Comparison of ENCODE assay signal across 9 mouse cellular contexts in the genomic region with DNA sequence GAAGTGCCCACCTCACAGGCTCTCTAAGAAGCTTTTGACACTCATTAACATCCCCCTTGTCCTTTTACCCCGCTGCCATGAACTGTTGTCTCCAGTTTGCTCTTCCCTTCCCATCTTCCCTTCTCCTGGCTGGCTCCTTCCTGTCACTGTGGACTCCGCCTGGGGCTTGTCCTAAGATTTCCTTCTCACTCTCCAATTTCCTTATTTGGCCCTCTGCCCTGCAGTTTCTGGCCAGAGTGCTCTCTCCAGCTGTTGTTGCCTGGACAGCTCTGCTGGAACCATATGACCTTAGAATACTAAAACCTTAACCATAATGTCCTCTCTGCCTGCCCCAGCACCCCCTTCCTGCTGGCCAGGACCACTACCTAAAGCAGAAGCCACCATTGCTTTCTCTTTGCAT. TPM values are rescaled to one million over a fixed set of nuclear protein-coding genes. Genes with fewer than 3 reads are reported as not detected.
DNase-seq lines count a peak whose midpoint lies in the region; ATAC-seq and TF ChIP-seq lines count a peak whose summit lies in the region.
"Had no signal": no experiment of that assay in that cellular context is flagged by ENCODE, and none has a peak within 500 bp of the region (broad histone marks: within the 10 kb centered on the region; RNA-seq: fewer than 3 reads in every experiment).

No protein-coding gene starts in this region.

- H3K27ac ChIP-seq in embryonic facial prominence, embryonic 14.5 days (replicated peaks; ENCODE audit: low read depth, low read length) = no peak overlapping the region
- no peak overlapping the region for H3K27ac ChIP-seq in embryonic facial prominence, embryonic 10.5 days (replicated peaks)
- H3K27ac ChIP-seq in kidney, embryonic 14.5 days (ENCODE audit: low read depth, low read length) = no peak overlapping the region
- H3K27ac ChIP-seq in left cerebral cortex, adult 2 months = no peak overlapping the region

- H3K9me3 ChIP-seq in embryonic facial prominence, embryonic 14.5 days (ENCODE audit: control insufficient read depth, low read length) = no peaks in the 10 kb centered on the region
- no peaks in the 10 kb centered on the region for H3K9me3 ChIP-seq in embryonic facial prominence, embryonic 10.5 days
- H3K9me3 ChIP-seq in kidney, embryonic 14.5 days (ENCODE audit: control insufficient read depth, low read length) = no peaks in the 10 kb centered on the region

- no peaks in the 10 kb centered on the region for H3K27me3 ChIP-seq in embryonic facial prominence, embryonic 14.5 days (replicated peaks; ENCODE audit: control insufficient read depth, insufficient read depth, low read length)
- H3K27me3 ChIP-seq in embryonic facial prominence, embryonic 10.5 days (replicated peaks; ENCODE audit: low read depth, poor library complexity, severe bottlenecking) = no peaks in the 10 kb centered on the region
- no peaks in the 10 kb centered on the region for H3K27me3 ChIP-seq in kidney, embryonic 14.5 days (ENCODE audit: control insufficient read depth, insufficient read depth, low read length)
- H3K27me3 ChIP-seq: CH12.LX had no signal

- no peak for TF ChIP-seq CTCF in left cerebral cortex, adult 2 months (IDR thresholded peaks at IDR 0.05)

- peak; percentile 32 for DNase-seq in embryonic facial prominence, embryonic 14.5 days (ENCODE audit: low spot score)
- no peak for DNase-seq in embryonic facial prominence, embryonic 10.5 days (ENCODE audit: low spot score)
- peak; percentile 79 for DNase-seq in gastrocnemius, postnatal 25 days
- DNase-seq in ovary, adult 18-20 months (ENCODE audit: low spot score) = peak; percentile 25
- no peak for DNase-seq in embryo, embryonic 9.5 days (ENCODE audit: extremely low spot score)
- DNase-seq in left cerebral cortex, adult 18-20 months (ENCODE audit: low spot score in 2 of 2) = no peak
- no peak for DNase-seq in left cerebral cortex, adult 2 months (ENCODE audit: extremely low spot score in 1 of 2, low spot score in 2 of 2)

- H3K9ac ChIP-seq in embryonic facial prominence, embryonic 14.5 days (ENCODE audit: low read depth, low read length) = no peak overlapping the region
- H3K9ac ChIP-seq in kidney, embryonic 14.5 days (ENCODE audit: low read depth, low read length) = no peak overlapping the region

- WGBS in embryonic facial prominence, embryonic 14.5 days = 38% methylated on average over 2 of the region's 2 CpGs
- WGBS in embryonic facial prominence, embryonic 10.5 days = 51% methylated on average over 2 of the region's 2 CpGs
- 43% methylated on average over 2 of the region's 2 CpGs for WGBS in kidney, embryonic 14.5 days

- no peak for ATAC-seq in embryonic facial prominence, embryonic 14.5 days (ENCODE audit: low read depth)
- ATAC-seq in kidney, embryonic 14.5 days (ENCODE audit: low FRiP score, low TSS enrichment) = peak; percentile 43; the same call in 1 of the 2 replicates

- H3K36me3 ChIP-seq in embryonic facial prominence, embryonic 14.5 days (ENCODE audit: control insufficient read depth, insufficient read depth, low read length) = no peaks in the 10 kb centered on the region
- no peaks in the 10 kb centered on the region for H3K36me3 ChIP-seq in embryonic facial prominence, embryonic 10.5 days (replicated peaks)
- H3K36me3 ChIP-seq in kidney, embryonic 14.5 days (ENCODE audit: control insufficient read depth, insufficient read depth, low read length) = no peaks in the 10 kb centered on the region

- H3K4me3 ChIP-seq in embryonic facial prominence, embryonic 14.5 days (ENCODE audit: low read depth, low read length) = no peak overlapping the region
- no peak overlapping the region for H3K4me3 ChIP-seq in embryonic facial prominence, embryonic 10.5 days
- H3K4me3 ChIP-seq in kidney, embryonic 14.5 days (ENCODE audit: low read length) = no peak overlapping the region
- no peak overlapping the region for H3K4me3 ChIP-seq in left cerebral cortex, adult 2 months

- H3K4me1 ChIP-seq in embryonic facial prominence, embryonic 14.5 days (ENCODE audit: control insufficient read depth, insufficient read depth, low read length) = no peaks in the 10 kb centered on the region
- no peaks in the 10 kb centered on the region for H3K4me1 ChIP-seq in embryonic facial prominence, embryonic 10.5 days
- 0 out of 2 replicates have a peak, but pooled peaks cover 3% of the 10 kb centered on the region for H3K4me1 ChIP-seq in kidney, embryonic 14.5 days (ENCODE audit: control insufficient read depth, insufficient read depth, low read length)

- intact Hi-C loops in left cerebral cortex, adult 2 months (cut with DNase I) = no loop called here

- no peak overlapping the region for H3K4me2 ChIP-seq in embryonic facial prominence, embryonic 14.5 days (ENCODE audit: low read depth, low read length)
- no peak overlapping the region for H3K4me2 ChIP-seq in kidney, embryonic 14.5 days (replicated peaks; ENCODE audit: low read depth, low read length)

RNA-seq across cellular contexts. Expression of gene Fads2, which starts 33.1 kb away (rescaled TPM):
- polyA plus RNA-seq in embryonic facial prominence, embryonic 14.5 days (2014; fragmentation: Nextera tagmentation; extraction: Ambion mirVana) = 23.4 and 28.4 TPM in 2 replicates
- polyA plus RNA-seq in embryonic facial prominence, embryonic 10.5 days (2016; fragmentation: Nextera tagmentation; extraction: Ambion mirVana) = 160 and 165 TPM in 2 replicates
- total RNA-seq in gastrocnemius, postnatal 25 days (2021) = 1 to 10 TPM; 2.8 to 3.4 TPM
- 28.3 and 42.4 TPM in 2 replicates for polyA plus RNA-seq in kidney, embryonic 14.5 days (2014; fragmentation: Nextera tagmentation; extraction: Ambion mirVana)
- 100 to 1,000 TPM; 112 to 119 TPM for total RNA-seq in left cerebral cortex, adult 18-20 months (2021)
- 100 to 1,000 TPM; 109 to 121 TPM for total RNA-seq in left cerebral cortex, adult 2 months (2021)

RNA-seq across cellular contexts. Expression of gene Fads1, which starts 48.0 kb away (rescaled TPM):
- polyA plus RNA-seq in embryonic facial prominence, embryonic 14.5 days (2014; fragmentation: Nextera tagmentation; extraction: Ambion mirVana) = 73.6 and 79.5 TPM in 2 replicates
- 151 and 156 TPM in 2 replicates for polyA plus RNA-seq in embryonic facial prominence, embryonic 10.5 days (2016; fragmentation: Nextera tagmentation; extraction: Ambion mirVana)
- 1 to 10 TPM; 6.9 to 8.2 TPM for total RNA-seq in gastrocnemius, postnatal 25 days (2021)
- 51.3 and 94.3 TPM in 2 replicates for polyA plus RNA-seq in kidney, embryonic 14.5 days (2014; fragmentation: Nextera tagmentation; extraction: Ambion mirVana)
- total RNA-seq in left cerebral cortex, adult 18-20 months (2021) = 100 to 1,000 TPM; 171 to 184 TPM
- total RNA-seq in left cerebral cortex, adult 2 months (2021) = 100 to 1,000 TPM; 181 to 201 TPM

Comparison
In these comparisons a context has a peak if more than half of its experiments do, and no peak if none do; other contexts are left out.
1. DNase-seq: peak in embryonic facial prominence, embryonic 14.5 days (single experiment), gastrocnemius, postnatal 25 days (single experiment) and ovary, adult 18-20 months (single experiment); none in embryonic facial prominence, embryonic 10.5 days (single experiment), embryo, embryonic 9.5 days (single experiment), left cerebral cortex, adult 18-20 months (0 of 2) and left cerebral cortex, adult 2 months (0 of 2).
2. RNA of gene Fads2, which starts 33.1 kb away (total RNA-seq): 109 to 121 TPM in left cerebral cortex, adult 2 months and 112 to 119 TPM in left cerebral cortex, adult 18-20 months; 2.8 to 3.4 TPM in gastrocnemius, postnatal 25 days; every median in the first group is over 10 times any median in the second.
3. RNA of gene Fads1, which starts 48.0 kb away (total RNA-seq): 181 to 201 TPM in left cerebral cortex, adult 2 months and 171 to 184 TPM in left cerebral cortex, adult 18-20 months; 6.9 to 8.2 TPM in gastrocnemius, postnatal 25 days; every median in the first group is over 10 times any median in the second.